Mouse (Mus musculus) effector memory CD4-positive, alpha-beta T cell, adult 7 months (primary cell): ENCODE measurements around the gene Clpb. TPM values are rescaled to one million over a fixed set of nuclear protein-coding genes. Genes with fewer than 3 reads are reported as not detected.

Experiments
- polyA plus RNA-seq: library from polyadenylated mRNA; unstranded; fragments of 100-300 nt; shearing (Covaris generic); gene quantifications from one replicate; pipeline ENCODE4 v1.2.1, GENCODE M21; 2017

Clpb gene
- 30.2 TPM for polyA plus RNA-seq

DNA sequence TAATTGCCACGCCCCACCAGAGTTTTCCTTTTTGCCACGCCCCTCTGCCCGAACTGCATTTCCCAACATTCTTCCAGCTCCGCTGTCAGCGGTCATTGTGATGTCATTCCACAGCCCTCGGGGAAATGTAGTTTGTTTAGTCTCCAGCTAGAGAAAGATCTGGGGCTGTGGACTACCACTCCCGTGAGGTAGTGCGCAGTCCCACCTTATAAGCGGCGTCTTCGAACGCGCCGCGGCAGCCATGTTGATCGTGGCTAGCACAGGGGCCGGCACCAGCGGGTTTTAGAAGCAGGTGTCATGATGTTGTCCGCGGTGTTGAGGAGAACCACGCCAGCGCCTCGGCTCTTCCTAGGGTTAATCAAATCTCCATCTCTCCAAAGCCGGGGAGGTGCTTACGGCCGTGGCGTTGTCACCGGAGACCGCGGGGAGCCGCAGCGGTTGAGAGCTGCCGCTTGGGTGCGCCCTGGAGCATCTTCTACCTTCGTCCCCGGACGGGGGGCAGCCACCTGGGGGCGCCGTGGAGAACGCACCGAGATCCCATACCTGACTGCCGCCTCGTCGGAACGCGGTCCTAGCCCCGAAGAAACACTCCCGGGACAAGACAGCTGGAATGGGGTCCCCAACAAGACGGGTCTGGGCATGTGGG lies at the start of gene Clpb:
Gene Clpb, plus strand, starts transcription at position 120 of the 646 bp plus-strand sequence.

GRCm38 (mm10) chr7:101817861-101818401 lies 154.5 kb downstream of the Clpb start, which contains the start of gene Phox2a:
Gene Phox2a, plus strand, starts transcription at chr7:101818313.

DNA sequence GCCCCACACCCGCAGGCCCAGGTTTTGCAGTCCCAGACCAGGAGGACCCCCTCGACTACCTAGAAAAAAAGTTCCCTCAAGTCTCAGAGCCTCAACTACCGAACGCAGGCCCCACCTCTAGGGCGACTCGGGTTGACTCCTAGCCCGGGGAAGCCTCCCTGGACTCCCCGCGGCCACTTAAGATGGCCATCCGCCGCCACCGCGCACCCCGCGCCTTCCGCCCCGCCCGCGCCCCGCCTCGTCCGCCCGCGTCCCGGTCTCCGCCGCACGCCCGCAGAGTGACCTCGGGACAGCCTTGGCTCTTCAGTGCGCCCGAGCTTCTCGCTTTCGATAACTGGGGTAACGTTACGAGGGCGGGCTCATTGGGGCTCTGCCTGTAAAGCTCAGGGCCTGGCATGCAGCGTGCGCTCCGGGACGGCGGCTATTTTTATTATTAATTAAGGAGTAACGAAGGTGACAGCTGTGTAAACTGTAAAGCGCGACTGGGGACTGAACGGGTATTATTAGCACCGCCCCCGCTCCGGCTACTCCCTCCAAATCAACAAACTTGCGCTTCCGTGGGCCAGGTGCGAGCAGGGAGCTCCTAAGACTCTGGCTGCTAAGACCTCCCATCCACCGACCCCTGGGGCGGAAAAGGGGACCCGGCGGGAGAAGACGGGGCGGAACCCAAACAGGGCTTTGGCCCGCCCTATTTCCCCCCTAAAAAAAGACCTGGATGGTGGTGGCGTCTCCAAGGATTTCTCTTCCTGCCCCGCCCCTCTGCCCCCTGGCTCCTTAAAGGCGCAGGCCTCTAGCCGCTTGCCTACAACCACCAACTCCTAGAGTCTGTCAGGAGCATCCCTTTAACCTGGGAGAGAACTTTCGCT lies 174.4 kb downstream of the Clpb start, which contains the start of gene Inppl1:
Gene Inppl1, minus strand, starts transcription at position 624 of the 866 bp plus-strand sequence.

Other genes starting within 250 kb of the Clpb start
- gene Pde2a, start 241.9 kb upstream of the Clpb start, polyA plus RNA-seq, result 107 TPM
- 49.5 TPM for gene Art2b, start 78.0 kb upstream of the Clpb start, polyA plus RNA-seq
- gene Phox2a, start 154.7 kb downstream of the Clpb start, polyA plus RNA-seq, result not detected
- gene Inppl1, start 174.6 kb downstream of the Clpb start, polyA plus RNA-seq, result 8.5 TPM
- not detected for gene Folr2, start 193.6 kb downstream of the Clpb start, polyA plus RNA-seq
- gene Anapc15, start 200.1 kb downstream of the Clpb start, polyA plus RNA-seq, result 24.8 TPM
- gene Folr1, start 207.2 kb downstream of the Clpb start, polyA plus RNA-seq, result not detected
- gene Lamtor1, start 242.3 kb downstream of the Clpb start, polyA plus RNA-seq, result 74.6 TPM
- not detected for gene Tomt, start 242.7 kb downstream of the Clpb start, polyA plus RNA-seq